Mouse (Mus musculus) left cerebral cortex, adult 2 months (tissue): ENCODE measurements around the gene Eif5. TPM values are rescaled to one million over a fixed set of nuclear protein-coding genes. Genes with fewer than 3 reads are reported as not detected.
A peak's percentile ranks its signal among the peaks of the same experiment; 100 is the strongest.
"Not testable (repeated sequence)": the region's sequence is repeated elsewhere in the genome, so short reads cannot be mapped to it uniquely, and the experiment has no call there.

ENCODE experiments used
- DNase-seq, 2 experiments: peaks; one replicate each; pipeline ENCODE4 v3.0.0; 2021 to 2022; ENCODE audit warnings: low spot score in 2 of 2, mixed read lengths in 1 of 2; ENCODE audit errors: extremely low spot score in 1 of 2
- H3K27ac ChIP-seq: fragments of 200-600 bp; 2 replicates; pipeline ENCODE4 v1.8.1; 2022
- H3K4me3 ChIP-seq: fragments of 200-600 bp; 2 replicates; pipeline ENCODE4 v1.8.1; 2022
- CTCF ChIP-seq: fragments of 200-600 bp; IDR thresholded peaks from 2 replicates; pipeline ENCODE4 v1.8.1; 2022; ENCODE audit warnings: antibody characterized with exemption, mild to moderate bottlenecking, moderate library complexity
- intact Hi-C: fragments of 180-260 bp; cut with DNase I; formaldehyde crosslinking; loops from one replicate; pipeline ENCODE4 v1.15.1; 2025
- long read RNA-seq, 2 experiments: library from polyadenylated mRNA; stranded (forward); transcript quantifications; one replicate each; pipeline ENCODE4 v2.0.0; 2021; ENCODE audit warnings: borderline mapping rate in 2 of 2
- total RNA-seq, 2 experiments: library from RNA; stranded (reverse); gene quantifications; 2 replicates each; pipeline ENCODE4 v1.2.3; 2021

Eif5 gene
- 100 to 1,000 TPM; 241 to 276 TPM for total RNA-seq
- long read RNA-seq, experiment 1, full-length matches to known transcripts: 502 of 607 reads
- long read RNA-seq, experiment 1, partial matches to known transcripts: 50 of 607 reads
- long read RNA-seq, experiment 1, other reads (novel, unspliced or antisense): 55 of 607 reads
- long read RNA-seq, experiment 2, full-length matches to known transcripts: 255 of 327 reads
- long read RNA-seq, experiment 2, partial matches to known transcripts: 33 of 327 reads
- long read RNA-seq, experiment 2, other reads (novel, unspliced or antisense): 39 of 327 reads

GRCm38 (mm10) chr12:111537796-111538291 is at the start of gene Eif5:
Eif5 (plus strand) TSS chr12:111538016.
- H3K27ac ChIP-seq: peak within 1 kb of the TSS; percentile 98
- no peak for TF ChIP-seq CTCF
- DNase-seq: peak; percentile 99 to 100
- intact Hi-C loops: loop anchor here (2.0 kb wide), 1 partner anchor 37 kb away; the partner anchor contains the start of gene Mark3
- peak within 1 kb of the TSS; percentile 88 for H3K4me3 ChIP-seq

- no peak overlapping the region for H3K27ac ChIP-seq
- TF ChIP-seq CTCF: no peak
- H3K4me3 ChIP-seq: no peak overlapping the region
- DNase-seq: no peak
- intact Hi-C loops: no loop called here
Observed at GRCm38 (mm10) chr12:111489261-111489865, 48.5 kb upstream of the Eif5 start.

GRCm38 (mm10) chr12:111494931-111495330 is 42.9 kb upstream of the Eif5 start:
- H3K4me3 ChIP-seq: no peak overlapping the region
- intact Hi-C loops: no loop called here
- TF ChIP-seq CTCF: no peak
- H3K27ac ChIP-seq: no peak overlapping the region
- DNase-seq: no peak

GRCm38 (mm10) chr12:111497076-111497475 is 40.7 kb upstream of the Eif5 start:
- peak; percentile 43 for TF ChIP-seq CTCF
- Histone ChIP-seq H3K27ac (no peak overlapping the region), H3K4me3 (no peak overlapping the region)
- intact Hi-C loops: no loop called here
- DNase-seq: no peak

- intact Hi-C loops: no loop called here
- TF ChIP-seq CTCF: no peak; the same call in 1 of the 2 replicates
- Histone ChIP-seq H3K27ac (peak overlapping the region; percentile 28; the same call in 1 of the 2 replicates), H3K4me3 (no peak overlapping the region)
- no peak for DNase-seq
Observed at GRCm38 (mm10) chr12:111499617-111500016, 38.2 kb upstream of the Eif5 start.

- DNase-seq: no peak
Observed at GRCm38 (mm10) chr12:111500725-111501124, 37.1 kb upstream of the Eif5 start.

GRCm38 (mm10) chr12:111503063-111503567 is 34.7 kb upstream of the Eif5 start:
- Histone ChIP-seq H3K27ac (no peak overlapping the region), H3K4me3 (no peak overlapping the region)
- no peak for TF ChIP-seq CTCF
- intact Hi-C loops: no loop called here
- DNase-seq: no peak

More at GRCm38 (mm10) chr12:111500725-111501124, 37.1 kb upstream of the Eif5 start:
- intact Hi-C loops: no loop called here
- Histone ChIP-seq H3K27ac (no peak overlapping the region; the same call in 1 of the 2 replicates), H3K4me3 (no peak overlapping the region)
- no peak for TF ChIP-seq CTCF

GRCm38 (mm10) chr12:111503571-111503970 is 34.2 kb upstream of the Eif5 start:
- intact Hi-C loops: no loop called here
- no peak overlapping the region for H3K27ac ChIP-seq
- TF ChIP-seq CTCF: no peak

GRCm38 (mm10) chr12:111504904-111505303 is 32.9 kb upstream of the Eif5 start:
- TF ChIP-seq CTCF: peak; percentile 97
- intact Hi-C loops: loop anchor here (1.0 to 5.0 kb wide), 3 partner anchors 24 to 1088 kb away; no protein-coding TSS in a partner anchor
- peak; percentile 90 to 97 for DNase-seq
- Histone ChIP-seq H3K27ac (peak overlapping the region; percentile 77), H3K4me3 (peak overlapping the region; percentile 42)

More at GRCm38 (mm10) chr12:111503571-111503970, 34.2 kb upstream of the Eif5 start:
- no peak for DNase-seq
- no peak overlapping the region for H3K4me3 ChIP-seq

- no peak for DNase-seq
- intact Hi-C loops: loop anchor here (5.0 kb wide), 1 partner anchor 1090 kb away; no protein-coding TSS in a partner anchor
- TF ChIP-seq CTCF: no peak; the same call in 1 of the 2 replicates
- Histone ChIP-seq H3K27ac (no peak overlapping the region), H3K4me3 (no peak overlapping the region)
Observed at GRCm38 (mm10) chr12:111507001-111507400, 30.8 kb upstream of the Eif5 start.

- no peak for DNase-seq
- Histone ChIP-seq H3K27ac (no peak overlapping the region), H3K4me3 (no peak overlapping the region)
- TF ChIP-seq CTCF: no peak
- intact Hi-C loops: loop anchor here (5.0 kb wide), 1 partner anchor 1091 kb away; no protein-coding TSS in a partner anchor
Observed at GRCm38 (mm10) chr12:111507962-111508361, 29.9 kb upstream of the Eif5 start.

- intact Hi-C loops: loop anchor here (5.0 kb wide), 1 partner anchor 1091 kb away; no protein-coding TSS in a partner anchor
- H3K27ac ChIP-seq, H3K4me3 ChIP-seq, DNase-seq: not testable (repeated sequence)
Observed at GRCm38 (mm10) chr12:111508438-111508837, 29.4 kb upstream of the Eif5 start.
